Mouse (Mus musculus): ENCODE data around the gene Aatf. TPM values are rescaled to one million over a fixed set of nuclear protein-coding genes. Genes with fewer than 3 reads are reported as not detected.

The Aatf gene
- total RNA-seq, 2 experiments from 2014 or later = 20.2 to 20.6 TPM

DNA sequence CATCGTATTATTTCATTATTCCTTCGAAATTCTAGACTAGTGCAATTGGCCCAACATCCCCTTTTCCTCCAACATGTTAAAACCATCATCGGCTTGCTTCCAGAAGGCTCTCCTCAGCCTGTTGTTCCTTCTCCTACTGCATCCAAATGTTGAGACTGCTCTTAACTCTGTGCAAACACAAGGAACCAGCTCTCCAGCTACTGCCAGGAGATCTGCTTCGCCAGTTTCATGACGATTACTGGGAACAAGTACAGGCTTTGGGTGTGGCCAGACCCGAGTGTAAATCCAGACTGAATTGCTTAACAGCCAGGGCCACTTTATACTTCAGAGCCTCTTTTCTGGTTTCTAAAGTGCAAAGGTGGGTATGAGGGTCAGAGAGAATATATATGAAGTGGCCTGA, 124.0 kb downstream of the Aatf start:
- no peak for ATAC-seq (replicated peaks; ENCODE audit: low FRiP score, poor library complexity, severe bottlenecking)

DNA sequence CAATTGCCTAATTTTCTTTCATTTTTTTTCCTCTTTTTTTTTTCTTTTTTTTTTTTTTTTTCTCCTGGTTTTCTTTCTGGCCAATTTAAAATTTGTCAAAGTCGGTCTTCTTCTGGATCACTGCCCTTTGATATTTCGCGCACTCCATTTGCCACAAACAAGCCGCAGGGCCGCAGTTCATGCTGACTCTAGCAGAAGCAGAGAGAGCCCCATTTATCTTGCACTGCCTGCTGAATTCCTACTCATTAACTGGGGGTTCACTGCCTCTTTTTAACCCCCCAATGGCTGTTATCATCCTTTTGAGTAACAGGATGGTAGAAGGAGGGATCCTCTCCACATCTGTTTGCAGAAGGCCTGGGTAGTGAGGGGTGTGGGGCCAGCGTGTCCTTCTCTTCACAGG, 129.4 kb downstream of the Aatf start:
- no peak for ATAC-seq (replicated peaks; ENCODE audit: low FRiP score, poor library complexity, severe bottlenecking)

DNA sequence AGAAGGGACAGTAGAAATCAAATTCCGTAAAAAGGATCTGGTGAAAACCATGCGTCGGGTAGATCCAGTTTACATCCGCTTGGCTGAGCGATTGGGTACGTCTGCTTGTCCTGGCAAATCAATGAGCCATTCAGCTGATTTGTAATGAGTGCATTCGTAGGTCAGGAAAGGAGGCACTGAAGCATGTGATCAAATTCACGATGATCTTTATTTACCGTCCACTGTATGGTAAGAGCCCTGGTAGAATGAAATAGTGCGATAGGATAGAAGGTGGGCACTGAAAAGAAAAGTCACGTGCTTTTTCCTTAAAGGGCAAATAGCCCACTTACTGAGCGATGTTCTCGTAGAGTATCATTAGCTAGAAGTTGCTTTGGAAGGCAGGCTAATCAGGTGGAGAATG, 130.9 kb downstream of the Aatf start:
- no peak for ATAC-seq (replicated peaks; ENCODE audit: low FRiP score, poor library complexity, severe bottlenecking)

DNA sequence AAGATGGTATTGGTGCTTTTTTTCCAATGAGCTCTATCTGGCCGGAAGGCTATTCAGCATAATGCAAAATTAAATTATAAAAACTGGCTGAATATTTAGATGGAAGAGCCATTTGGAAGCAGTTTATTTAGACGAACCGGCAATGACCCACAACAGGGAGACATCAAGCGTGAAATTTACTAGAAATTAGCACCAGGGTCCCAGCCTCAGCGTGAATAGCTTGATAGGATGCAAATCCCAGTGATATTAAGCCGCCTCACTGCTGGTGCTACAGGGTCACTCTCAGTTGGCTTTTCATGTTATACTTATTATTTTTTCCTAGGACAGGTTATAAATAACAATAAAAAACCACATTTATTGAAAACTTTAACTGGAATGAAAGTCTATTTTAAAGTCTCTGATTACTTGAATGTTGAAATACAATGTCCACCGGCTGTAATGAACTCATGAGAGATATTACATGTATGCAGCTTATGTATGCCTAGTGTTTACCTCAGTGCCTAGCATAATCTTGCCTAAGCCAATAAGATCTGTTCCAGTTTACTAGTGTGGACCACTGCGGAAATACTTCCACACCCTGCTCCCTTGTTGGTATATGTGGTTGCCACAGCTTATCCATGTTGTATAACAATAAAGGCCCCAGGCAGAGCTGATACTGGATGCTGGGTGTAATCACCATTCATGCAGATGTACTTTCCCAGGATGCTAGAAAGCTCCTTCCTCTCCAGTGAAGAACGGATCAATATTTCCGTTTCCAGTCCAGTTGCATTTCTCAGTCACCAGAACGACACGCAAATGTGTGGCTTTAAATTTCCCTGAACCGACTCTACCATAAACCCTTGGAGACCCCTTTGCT, 136.6 kb downstream of the Aatf start:
- ATAC-seq (replicated peaks; ENCODE audit: low FRiP score, poor library complexity, severe bottlenecking) = no peak

DNA sequence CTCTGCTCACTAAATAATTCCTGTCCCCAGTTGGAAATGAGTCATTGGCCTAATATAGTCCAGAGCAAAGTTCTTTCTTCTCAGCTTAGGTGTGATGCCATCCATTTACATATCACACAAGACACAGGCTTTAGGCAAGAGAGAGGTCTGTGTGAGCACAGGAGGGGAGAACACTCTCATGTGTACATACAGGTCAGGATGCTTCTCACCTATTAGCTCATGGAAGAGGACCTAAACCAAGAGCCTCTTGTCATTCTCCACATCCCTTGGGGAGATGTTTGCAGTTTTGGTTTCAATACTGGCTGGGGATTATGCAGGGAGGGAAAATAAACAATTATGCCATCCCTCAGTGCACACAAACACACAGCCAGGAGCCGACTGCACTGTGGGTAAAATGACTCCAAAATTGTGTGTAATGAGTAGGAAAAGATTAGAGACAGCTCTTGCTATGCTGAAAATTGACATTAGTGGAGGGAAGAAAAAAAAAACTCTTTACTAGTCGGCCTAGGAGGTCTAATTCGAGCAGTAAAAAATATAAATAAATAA, 137.3 kb downstream of the Aatf start:
- ATAC-seq (replicated peaks; ENCODE audit: low FRiP score, poor library complexity, severe bottlenecking) = 0 out of 2 replicates have a peak, but pooled peaks have one; percentile 25

DNA sequence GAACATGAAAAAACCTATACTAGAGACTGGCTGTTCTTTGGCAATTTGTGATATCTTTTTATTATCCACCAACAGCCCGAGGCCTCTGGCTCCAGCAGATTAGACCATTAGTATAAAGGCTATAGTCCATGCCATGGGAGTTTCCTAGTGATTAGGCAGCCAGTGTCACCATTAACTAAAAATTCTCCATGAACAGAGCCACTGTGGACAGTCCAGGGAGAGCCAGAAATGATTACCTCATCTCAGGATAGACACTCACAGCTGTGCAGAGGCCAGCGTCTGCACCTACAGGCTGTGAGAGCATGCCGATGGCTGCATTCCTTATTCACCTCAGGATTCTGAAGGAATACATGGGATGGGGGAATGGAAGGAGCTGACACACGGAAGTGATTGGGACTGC, 140.2 kb downstream of the Aatf start:
- ATAC-seq (replicated peaks; ENCODE audit: low FRiP score, poor library complexity, severe bottlenecking) = no peak

Other genes with a start within 250 kb of the Aatf start
- gene Lhx1, start 12.0 kb upstream of the Aatf start, total RNA-seq (2015; ENCODE audit: low replicate concordance) = 0.42 TPM in 1 of 2 replicates, not detected in the other
- gene Lhx1, start 12.0 kb upstream of the Aatf start, total RNA-seq (2017; ENCODE audit: low replicate concordance) = not detected in 2 replicates